Mouse (Mus musculus): ENCODE measurements around the gene Dyrk1a. TPM values are rescaled to one million over a fixed set of nuclear protein-coding genes. Genes with fewer than 3 reads are reported as not detected.

Dyrk1a gene
- polyA plus RNA-seq, 1 experiment from 2014 or later = 12.0 TPM

- Histone ChIP-seq H3K4me3 (ENCODE audit: low read depth, low read length) (no peak overlapping the region), H3K4me1 (ENCODE audit: control insufficient read depth, insufficient read depth, low read length) (no peaks in the 10 kb centered on the region), H3K36me3 (ENCODE audit: control insufficient read depth, insufficient read depth, low read length) (no peaks in the 10 kb centered on the region), H3K9me3 (replicated peaks; ENCODE audit: control insufficient read depth, low read length, poor library complexity, severe bottlenecking) (no peaks in the 10 kb centered on the region), H3K27me3 (ENCODE audit: control insufficient read depth, insufficient read depth, low read depth, low read length) (no peaks in the 10 kb centered on the region), H3K9ac (ENCODE audit: low read depth, low read length) (no peak overlapping the region), H3K27ac (ENCODE audit: low read length) (no peak overlapping the region), H3K4me2 (ENCODE audit: low read length) (no peak overlapping the region)
- no peak for ATAC-seq
These were observed 17.9 kb upstream of the Dyrk1a start for GRCm38 (mm10) chr16:94551934-94552333.

GRCm38 (mm10) chr16:94555346-94555745 lies 14.5 kb upstream of the Dyrk1a start:
- no peak for ATAC-seq
- H3K9me3 ChIP-seq (replicated peaks; ENCODE audit: control insufficient read depth, low read length, poor library complexity, severe bottlenecking) = no peaks in the 10 kb centered on the region
- 83% methylated on average over 7 of the region's 7 CpGs for WGBS
- no peaks in the 10 kb centered on the region for H3K27me3 ChIP-seq (ENCODE audit: control insufficient read depth, insufficient read depth, low read depth, low read length)
- H3K27ac ChIP-seq (ENCODE audit: low read length) = no peak overlapping the region
- H3K4me3 ChIP-seq (ENCODE audit: low read depth, low read length) = no peak overlapping the region
- H3K36me3 ChIP-seq (ENCODE audit: control insufficient read depth, insufficient read depth, low read length) = no peaks in the 10 kb centered on the region
- H3K9ac ChIP-seq (ENCODE audit: low read depth, low read length) = no peak overlapping the region
- no peaks in the 10 kb centered on the region for H3K4me1 ChIP-seq (ENCODE audit: control insufficient read depth, insufficient read depth, low read length)
- H3K4me2 ChIP-seq (ENCODE audit: low read length) = no peak overlapping the region

GRCm38 (mm10) chr16:94556228-94556627 lies 13.6 kb upstream of the Dyrk1a start:
- Histone ChIP-seq H3K4me2 (ENCODE audit: low read length) (no peak overlapping the region), H3K4me3 (ENCODE audit: low read depth, low read length) (no peak overlapping the region), H3K36me3 (ENCODE audit: control insufficient read depth, insufficient read depth, low read length) (no peaks in the 10 kb centered on the region), H3K27ac (ENCODE audit: low read length) (no peak overlapping the region), H3K27me3 (ENCODE audit: control insufficient read depth, insufficient read depth, low read depth, low read length) (no peaks in the 10 kb centered on the region), H3K9me3 (replicated peaks; ENCODE audit: control insufficient read depth, low read length, poor library complexity, severe bottlenecking) (no peaks in the 10 kb centered on the region), H3K4me1 (ENCODE audit: control insufficient read depth, insufficient read depth, low read length) (no peaks in the 10 kb centered on the region), H3K9ac (ENCODE audit: low read depth, low read length) (no peak overlapping the region)
- ATAC-seq = no peak
- 84% methylated on average over 5 of the region's 5 CpGs for WGBS

GRCm38 (mm10) chr16:94559282-94559681 lies 10.5 kb upstream of the Dyrk1a start:
- no peak overlapping the region for H3K4me3 ChIP-seq (ENCODE audit: low read depth, low read length)
- H3K4me2 ChIP-seq (ENCODE audit: low read length) = no peak overlapping the region
- no peaks in the 10 kb centered on the region for H3K36me3 ChIP-seq (ENCODE audit: control insufficient read depth, insufficient read depth, low read length)
- WGBS = 75% methylated on average over 7 of the region's 7 CpGs
- H3K27me3 ChIP-seq (ENCODE audit: control insufficient read depth, insufficient read depth, low read depth, low read length) = no peaks in the 10 kb centered on the region
- H3K27ac ChIP-seq (ENCODE audit: low read length) = no peak overlapping the region
- H3K9ac ChIP-seq (ENCODE audit: low read depth, low read length) = no peak overlapping the region
- H3K4me1 ChIP-seq (ENCODE audit: control insufficient read depth, insufficient read depth, low read length) = no peaks in the 10 kb centered on the region
- no peak for ATAC-seq
- no peaks in the 10 kb centered on the region for H3K9me3 ChIP-seq (replicated peaks; ENCODE audit: control insufficient read depth, low read length, poor library complexity, severe bottlenecking)

GRCm38 (mm10) chr16:94559782-94560181 lies 10.0 kb upstream of the Dyrk1a start:
- 65% methylated on average over 7 of the region's 7 CpGs for WGBS
- Histone ChIP-seq H3K4me1 (ENCODE audit: control insufficient read depth, insufficient read depth, low read length) (no peaks in the 10 kb centered on the region), H3K27ac (ENCODE audit: low read length) (no peak overlapping the region), H3K9ac (ENCODE audit: low read depth, low read length) (no peak overlapping the region), H3K4me3 (ENCODE audit: low read depth, low read length) (no peak overlapping the region), H3K36me3 (ENCODE audit: control insufficient read depth, insufficient read depth, low read length) (no peaks in the 10 kb centered on the region), H3K9me3 (replicated peaks; ENCODE audit: control insufficient read depth, low read length, poor library complexity, severe bottlenecking) (no peaks in the 10 kb centered on the region), H3K4me2 (ENCODE audit: low read length) (no peak overlapping the region), H3K27me3 (ENCODE audit: control insufficient read depth, insufficient read depth, low read depth, low read length) (no peaks in the 10 kb centered on the region)
- ATAC-seq = no peak

GRCm38 (mm10) chr16:94560618-94561017 lies 9.2 kb upstream of the Dyrk1a start:
- WGBS = 84% methylated on average over 5 of the region's 5 CpGs
- no peak overlapping the region for H3K27ac ChIP-seq (ENCODE audit: low read length)

GRCm38 (mm10) chr16:94566124-94566523 lies 3.7 kb upstream of the Dyrk1a start:
- no peaks in the 10 kb centered on the region for H3K9me3 ChIP-seq (replicated peaks; ENCODE audit: control insufficient read depth, low read length, poor library complexity, severe bottlenecking)
- no peaks in the 10 kb centered on the region for H3K36me3 ChIP-seq (ENCODE audit: control insufficient read depth, insufficient read depth, low read length)
- H3K27ac ChIP-seq (ENCODE audit: low read length) = no peak overlapping the region
- no peak overlapping the region for H3K4me3 ChIP-seq (ENCODE audit: low read depth, low read length)
- no peak overlapping the region for H3K9ac ChIP-seq (ENCODE audit: low read depth, low read length)
- no peak overlapping the region for H3K4me2 ChIP-seq (ENCODE audit: low read length)
- H3K4me1 ChIP-seq (ENCODE audit: control insufficient read depth, insufficient read depth, low read length) = peaks cover under 1% of the 10 kb centered on the region
- whole genome bisulfite sequencing = 77% methylated on average over 8 of the region's 8 CpGs
- H3K27me3 ChIP-seq (ENCODE audit: control insufficient read depth, insufficient read depth, low read depth, low read length) = no peaks in the 10 kb centered on the region
- ATAC-seq = no peak

More at GRCm38 (mm10) chr16:94560618-94561017, 9.2 kb upstream of the Dyrk1a start:
- Histone ChIP-seq H3K9me3 (replicated peaks; ENCODE audit: control insufficient read depth, low read length, poor library complexity, severe bottlenecking) (no peaks in the 10 kb centered on the region), H3K4me2 (ENCODE audit: low read length) (no peak overlapping the region), H3K9ac (ENCODE audit: low read depth, low read length) (no peak overlapping the region), H3K36me3 (ENCODE audit: control insufficient read depth, insufficient read depth, low read length) (no peaks in the 10 kb centered on the region), H3K27me3 (ENCODE audit: control insufficient read depth, insufficient read depth, low read depth, low read length) (no peaks in the 10 kb centered on the region), H3K4me3 (ENCODE audit: low read depth, low read length) (no peak overlapping the region), H3K4me1 (ENCODE audit: control insufficient read depth, insufficient read depth, low read length) (no peaks in the 10 kb centered on the region)
- ATAC-seq = no peak

GRCm38 (mm10) chr16:94566834-94567585 lies 2.8 kb upstream of the Dyrk1a start:
- no peak for ATAC-seq
- Histone ChIP-seq H3K9ac (ENCODE audit: low read depth, low read length) (no peak overlapping the region), H3K36me3 (ENCODE audit: control insufficient read depth, insufficient read depth, low read length) (no peaks in the 10 kb centered on the region), H3K27me3 (ENCODE audit: control insufficient read depth, insufficient read depth, low read depth, low read length) (no peaks in the 10 kb centered on the region), H3K9me3 (replicated peaks; ENCODE audit: control insufficient read depth, low read length, poor library complexity, severe bottlenecking) (no peaks in the 10 kb centered on the region), H3K27ac (ENCODE audit: low read length) (no peak overlapping the region), H3K4me1 (ENCODE audit: control insufficient read depth, insufficient read depth, low read length) (peaks cover 7% of the 10 kb centered on the region), H3K4me2 (ENCODE audit: low read length) (no peak overlapping the region), H3K4me3 (ENCODE audit: low read depth, low read length) (no peak overlapping the region)
- WGBS = 84% methylated on average over 11 of the region's 11 CpGs

- no peaks in the 10 kb centered on the region for H3K9me3 ChIP-seq (replicated peaks; ENCODE audit: control insufficient read depth, low read length, poor library complexity, severe bottlenecking)
- no peaks in the 10 kb centered on the region for H3K36me3 ChIP-seq (ENCODE audit: control insufficient read depth, insufficient read depth, low read length)
- H3K27me3 ChIP-seq (ENCODE audit: control insufficient read depth, insufficient read depth, low read depth, low read length) = no peaks in the 10 kb centered on the region
- no peak overlapping the region for H3K4me2 ChIP-seq (ENCODE audit: low read length)
- 54% methylated on average over 5 of the region's 5 CpGs for WGBS
- ATAC-seq = no peak
- H3K4me3 ChIP-seq (ENCODE audit: low read depth, low read length) = no peak overlapping the region
- H3K9ac ChIP-seq (ENCODE audit: low read depth, low read length) = no peak overlapping the region
- H3K27ac ChIP-seq (ENCODE audit: low read length) = no peak overlapping the region
- H3K4me1 ChIP-seq (ENCODE audit: control insufficient read depth, insufficient read depth, low read length) = peaks cover 14% of the 10 kb centered on the region
These were observed 2.1 kb upstream of the Dyrk1a start for GRCm38 (mm10) chr16:94567751-94568150.

All from midbrain, embryonic 16.5 days (tissue).